Mouse (Mus musculus) midbrain, embryonic 15.5 days (tissue): ENCODE data around the gene Pde8b. TPM values are rescaled to one million over a fixed set of nuclear protein-coding genes. Genes with fewer than 3 reads are reported as not detected.
A peak's percentile ranks its signal among the peaks of the same experiment; 100 is the strongest.

Source experiments
- ATAC-seq: fragments of 200-750 bp; cut with Nextera tagmentation; replicated peaks from 2 replicates; pipeline ENCODE4 v1.8.0; 2017; ENCODE audit warnings: moderate TSS enrichment
- H3K27ac ChIP-seq: fragments of 300-500 bp; sonication (generic); 2 replicates; pipeline ENCODE4 v1.5.1; 2015; ENCODE audit warnings: mild to moderate bottlenecking, inconsistent platforms
- H3K27me3 ChIP-seq: fragments of 300-500 bp; sonication (generic); replicated peaks from 2 replicates; pipeline ENCODE4 v1.6.1; 2015; ENCODE audit warnings: inconsistent platforms
- H3K36me3 ChIP-seq: fragments of 300-500 bp; sonication (generic); replicated peaks from 2 replicates; pipeline ENCODE4 v1.6.1; 2015; ENCODE audit warnings: inconsistent platforms
- H3K4me1 ChIP-seq: fragments of 300-500 bp; sonication (generic); 2 replicates; pipeline ENCODE4 v1.6.1; 2015; ENCODE audit warnings: inconsistent platforms
- H3K4me2 ChIP-seq: fragments of 300-500 bp; sonication (generic); 2 replicates; pipeline ENCODE4 v1.6.1; 2015; ENCODE audit warnings: inconsistent platforms, mild to moderate bottlenecking, moderate library complexity
- H3K4me3 ChIP-seq: fragments of 300-500 bp; sonication (generic); 2 replicates; pipeline ENCODE4 v1.5.1; 2015; ENCODE audit warnings: mild to moderate bottlenecking, inconsistent platforms
- H3K9ac ChIP-seq: fragments of 300-500 bp; sonication (generic); 2 replicates; pipeline ENCODE4 v1.6.1; 2015; ENCODE audit warnings: mild to moderate bottlenecking, inconsistent platforms
- H3K9me3 ChIP-seq: fragments of 300-500 bp; sonication (generic); 2 replicates; pipeline ENCODE4 v1.6.1; 2016; ENCODE audit warnings: inconsistent platforms
- WGBS: fragments of 180-500 bp; shearing (Covaris S2); methylation state at CpG from one replicate; pipeline ENCODE4 v1.1.7; 2015; ENCODE audit warnings: mixed read lengths; 5-methylcytosine and 5-hydroxymethylcytosine counted together
- polyA plus RNA-seq: library from polyadenylated mRNA; unstranded; fragments of >200 nt; fragmentation: Nextera tagmentation; extraction: Ambion mirVana; gene quantifications from 2 replicates; pipeline ENCODE4 v1.2.1, GENCODE M21; 2015

The Pde8b gene
- polyA plus RNA-seq, 1 experiment from 2014 or later: 6.9 TPM

DNA sequence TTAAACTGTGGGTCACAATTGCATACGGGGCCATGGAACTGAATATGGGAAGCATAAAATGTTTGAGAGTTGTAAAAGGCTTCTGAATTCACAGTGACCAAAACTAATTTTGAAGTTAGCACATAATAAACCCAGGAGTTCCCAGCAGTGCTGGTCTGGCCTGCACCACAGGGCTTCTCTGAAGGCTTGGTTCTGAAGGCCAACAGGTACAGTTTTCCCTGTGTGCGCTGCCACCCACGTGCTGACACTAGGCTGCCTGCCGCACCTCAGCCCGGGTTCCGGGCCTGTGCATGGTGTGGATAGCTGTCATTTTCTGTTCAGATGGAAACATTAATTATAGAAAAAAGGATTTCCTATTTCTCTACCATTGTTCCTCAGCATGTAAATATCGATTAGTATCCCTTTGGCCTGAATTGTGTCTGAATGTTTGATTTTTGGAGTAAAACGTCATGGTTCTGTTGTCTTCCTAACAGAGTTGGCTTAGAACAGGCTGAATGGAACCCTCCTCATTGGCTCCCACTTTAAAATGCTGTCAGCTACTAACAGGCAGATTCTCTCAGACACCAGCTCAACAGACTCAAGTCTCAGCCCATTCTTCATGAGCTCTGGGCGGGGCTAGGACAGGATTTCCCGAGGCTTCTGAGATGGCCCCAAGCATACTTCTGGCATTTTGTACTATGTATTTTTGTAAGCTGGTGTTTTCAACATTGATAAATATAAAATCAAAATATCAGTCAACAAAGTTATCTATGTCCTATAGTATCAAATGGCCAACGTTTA lies 193.4 kb downstream of the Pde8b start:
- Histone ChIP-seq H3K9ac (no peak overlapping the region), H3K4me2 (no peak overlapping the region), H3K27ac (no peak overlapping the region), H3K36me3 (no peaks in the 10 kb centered on the region), H3K9me3 (no peaks in the 10 kb centered on the region), H3K27me3 (no peaks in the 10 kb centered on the region), H3K4me3 (no peak overlapping the region), H3K4me1 (no peaks in the 10 kb centered on the region)
- WGBS: 86% methylated on average over 11 of the region's 11 CpGs
- no peak for ATAC-seq

DNA sequence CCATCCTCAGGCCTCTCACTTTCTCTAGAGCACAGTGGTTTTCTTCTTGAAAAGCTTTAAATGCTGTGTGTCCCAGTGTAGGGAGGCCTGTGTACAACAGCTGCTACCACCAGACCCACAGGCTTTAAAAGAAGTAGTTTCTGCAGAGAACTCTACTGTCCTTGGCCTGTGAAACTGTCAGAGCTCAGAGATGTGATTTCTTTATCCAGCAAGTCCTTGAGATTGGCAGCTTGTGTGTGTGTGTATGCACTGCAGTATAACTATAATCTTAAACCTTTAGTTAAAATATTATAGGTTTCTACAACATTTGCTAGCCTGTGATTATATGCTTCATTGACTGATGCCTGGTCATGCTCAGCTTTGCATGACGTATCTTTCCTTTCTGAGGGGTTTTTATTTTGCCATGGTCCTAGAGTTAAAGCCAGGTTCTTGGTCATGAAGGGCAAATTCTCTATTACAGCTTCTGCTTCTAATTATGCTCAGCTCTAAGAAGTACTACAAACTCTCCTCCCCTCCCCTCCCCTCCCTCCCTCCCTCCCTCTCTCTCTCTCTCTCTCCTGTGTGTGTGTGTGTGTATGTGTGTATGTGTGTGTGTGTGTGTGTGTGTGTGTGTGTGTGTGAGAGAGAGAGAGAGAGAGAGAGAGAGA lies 194.3 kb downstream of the Pde8b start:
- Histone ChIP-seq H3K27ac (no peak overlapping the region), H3K4me2 (no peak overlapping the region), H3K9me3 (no peaks in the 10 kb centered on the region), H3K4me1 (no peaks in the 10 kb centered on the region), H3K27me3 (no peaks in the 10 kb centered on the region), H3K4me3 (no peak overlapping the region), H3K36me3 (no peaks in the 10 kb centered on the region), H3K9ac (no peak overlapping the region)
- 60% methylated on average over 1 of the region's 1 CpGs for WGBS
- ATAC-seq: no peak

DNA sequence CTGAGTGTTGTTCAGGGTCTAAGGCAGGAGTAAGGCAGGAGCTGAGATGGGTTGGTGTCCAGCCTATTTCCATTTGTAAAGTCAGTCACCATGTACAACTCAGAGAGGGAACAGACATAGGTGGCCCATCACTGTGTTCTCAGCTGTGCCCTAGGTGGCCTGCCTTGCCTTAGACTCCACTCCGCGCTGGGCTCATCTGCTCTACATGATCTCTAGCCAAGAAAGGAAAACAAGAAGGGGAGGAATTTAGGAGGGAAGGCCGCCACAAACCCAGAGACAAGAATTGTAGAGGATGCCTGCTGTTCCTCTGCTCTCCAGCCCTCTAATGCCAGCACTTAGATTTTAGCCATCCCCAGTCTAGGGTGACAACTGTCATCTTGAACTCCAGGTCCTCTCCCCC lies 197.7 kb downstream of the Pde8b start:
- no peaks in the 10 kb centered on the region for H3K36me3 ChIP-seq
- ATAC-seq: no peak
- H3K27me3 ChIP-seq: no peaks in the 10 kb centered on the region
- no peak overlapping the region for H3K4me3 ChIP-seq
- H3K27ac ChIP-seq: no peak overlapping the region
- no peaks in the 10 kb centered on the region for H3K9me3 ChIP-seq
- WGBS: 88% methylated on average over 3 of the region's 3 CpGs
- H3K4me1 ChIP-seq: no peaks in the 10 kb centered on the region
- H3K4me2 ChIP-seq: no peak overlapping the region
- no peak overlapping the region for H3K9ac ChIP-seq

DNA sequence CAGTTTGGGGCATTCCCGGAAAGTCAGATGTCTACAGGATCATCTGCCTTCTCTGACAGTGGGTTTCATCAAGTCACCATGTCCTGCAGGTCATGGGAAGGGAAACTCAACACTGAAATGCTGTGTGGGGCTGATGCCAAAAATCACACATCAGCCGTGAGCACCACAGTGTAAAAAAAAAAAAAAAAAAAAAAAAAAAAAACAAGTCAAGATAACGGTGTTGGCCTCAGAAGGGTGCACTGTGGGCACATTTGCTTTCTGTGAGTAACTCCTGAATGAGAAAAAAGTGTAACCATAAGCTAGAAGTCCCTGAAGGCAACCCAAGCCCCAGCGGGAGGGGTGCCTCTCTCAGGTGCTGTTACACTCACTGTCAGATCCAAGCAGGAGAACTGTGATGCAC lies 199.7 kb downstream of the Pde8b start:
- Histone ChIP-seq H3K4me1 (no peaks in the 10 kb centered on the region), H3K36me3 (no peaks in the 10 kb centered on the region), H3K9ac (no peak overlapping the region), H3K27ac (no peak overlapping the region), H3K9me3 (no peaks in the 10 kb centered on the region), H3K27me3 (no peaks in the 10 kb centered on the region), H3K4me2 (no peak overlapping the region), H3K4me3 (no peak overlapping the region)
- no peak for ATAC-seq
- 90% methylated on average over 4 of the region's 4 CpGs for WGBS

DNA sequence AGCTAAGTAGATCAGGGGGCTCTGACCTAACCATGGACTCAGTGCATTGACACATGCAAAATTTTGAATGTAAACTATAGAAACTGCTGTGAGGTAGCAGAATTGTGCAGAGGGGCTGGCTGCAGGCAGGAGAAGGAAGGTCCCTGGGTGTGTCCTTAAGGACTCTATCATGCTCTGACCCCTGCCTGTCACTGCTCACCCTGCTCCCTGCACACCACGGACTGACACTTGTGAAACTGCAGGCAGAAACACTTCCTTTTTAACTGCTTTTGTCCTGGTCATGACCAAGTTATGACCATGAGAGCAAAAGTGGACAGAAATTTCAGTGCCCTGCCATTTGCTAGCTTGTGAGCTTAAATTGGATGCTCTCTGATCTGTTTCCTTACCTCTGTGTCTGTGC lies 206.0 kb downstream of the Pde8b start:
- Histone ChIP-seq H3K4me1 (no peaks in the 10 kb centered on the region), H3K9me3 (no peaks in the 10 kb centered on the region), H3K9ac (no peak overlapping the region), H3K27me3 (no peaks in the 10 kb centered on the region), H3K27ac (no peak overlapping the region), H3K4me3 (no peak overlapping the region), H3K36me3 (no peaks in the 10 kb centered on the region), H3K4me2 (no peak overlapping the region)
- WGBS: 65% methylated on average over 1 of the region's 1 CpGs
- ATAC-seq: no peak

DNA sequence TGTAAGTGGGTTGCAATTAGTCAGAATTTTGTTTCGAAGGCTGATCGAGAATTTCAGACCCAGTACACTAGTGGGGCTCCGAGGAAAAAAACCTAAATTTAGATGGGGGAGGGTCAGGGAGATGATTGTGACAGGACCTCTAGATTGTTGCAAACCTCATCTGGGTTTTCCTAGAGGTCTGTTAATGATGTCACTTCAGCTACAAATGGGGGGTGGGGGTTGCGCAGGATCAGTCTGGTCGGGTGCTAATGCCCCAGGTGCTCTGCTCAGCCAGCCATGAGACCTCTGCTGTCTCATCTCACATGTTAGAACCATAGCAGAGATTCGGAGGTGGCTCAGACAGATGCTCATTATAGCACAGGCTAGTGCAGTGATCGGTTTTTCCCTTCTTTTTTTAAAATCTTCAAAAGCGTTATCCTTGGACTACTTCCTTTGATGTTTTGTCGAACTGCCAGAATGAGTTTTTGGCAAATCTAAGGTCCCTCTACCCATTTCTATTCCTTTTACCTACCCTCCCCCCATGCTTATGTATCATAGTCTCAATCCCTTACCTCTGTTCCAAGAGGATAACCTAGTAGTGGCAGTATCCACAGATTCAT lies 209.9 kb downstream of the Pde8b start:
- ATAC-seq: no peak
- Histone ChIP-seq H3K4me3 (no peak overlapping the region), H3K27ac (no peak overlapping the region), H3K9me3 (no peaks in the 10 kb centered on the region), H3K4me1 (no peaks in the 10 kb centered on the region), H3K4me2 (no peak overlapping the region), H3K9ac (no peak overlapping the region), H3K27me3 (no peaks in the 10 kb centered on the region), H3K36me3 (no peaks in the 10 kb centered on the region)
- WGBS: 75% methylated on average over 9 of the region's 9 CpGs

DNA sequence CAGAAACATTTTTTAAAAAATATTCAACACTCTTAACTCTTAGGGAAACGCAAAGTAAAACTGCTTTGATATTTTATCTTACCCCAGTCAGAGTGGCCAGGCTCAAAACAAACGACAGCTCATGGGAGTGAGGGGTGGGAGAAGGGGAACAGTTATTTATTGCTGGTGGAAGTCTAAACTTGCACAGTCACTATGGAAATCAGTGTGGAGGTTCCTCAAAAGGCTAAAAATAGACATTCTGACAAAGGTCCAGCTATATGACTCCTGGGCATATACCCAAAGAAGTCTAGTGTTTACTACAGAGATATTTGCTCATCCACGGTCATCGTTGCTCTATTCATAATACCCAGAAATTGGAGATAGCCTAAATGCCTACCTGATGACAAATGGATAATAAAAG lies 211.9 kb downstream of the Pde8b start:
- no peak for ATAC-seq
- WGBS: 91% methylated on average over 4 of the region's 4 CpGs
- no peaks in the 10 kb centered on the region for H3K27me3 ChIP-seq
- H3K9me3 ChIP-seq: no peaks in the 10 kb centered on the region
- H3K36me3 ChIP-seq: no peaks in the 10 kb centered on the region
- H3K9ac ChIP-seq: no peak overlapping the region
- H3K4me3 ChIP-seq: no peak overlapping the region
- no peak overlapping the region for H3K27ac ChIP-seq
- H3K4me2 ChIP-seq: no peak overlapping the region
- no peaks in the 10 kb centered on the region for H3K4me1 ChIP-seq

DNA sequence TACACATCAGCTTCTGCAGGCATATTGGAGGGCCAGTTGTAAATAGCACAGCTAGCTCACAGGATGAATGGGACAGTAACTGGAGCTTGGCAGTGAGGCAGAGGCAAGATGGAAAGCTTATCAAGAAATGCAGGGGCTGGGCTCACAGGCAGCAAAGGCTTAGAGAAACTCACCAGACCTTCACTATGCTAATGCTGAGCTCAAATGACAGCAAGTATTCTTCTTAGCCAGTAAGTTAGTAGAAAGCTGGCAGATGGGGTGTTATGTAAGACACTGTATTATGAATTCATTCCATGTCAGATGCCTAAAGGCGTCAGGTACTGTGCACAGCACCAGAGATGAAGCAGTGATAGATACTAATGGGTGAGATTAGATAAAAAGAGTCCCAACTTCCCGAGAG lies 215.4 kb downstream of the Pde8b start:
- WGBS: 86% methylated on average over 2 of the region's 2 CpGs
- no peak overlapping the region for H3K9ac ChIP-seq
- H3K4me2 ChIP-seq: no peak overlapping the region
- H3K27ac ChIP-seq: no peak overlapping the region
- H3K9me3 ChIP-seq: no peaks in the 10 kb centered on the region
- no peaks in the 10 kb centered on the region for H3K36me3 ChIP-seq
- H3K4me1 ChIP-seq: peaks cover 5% of the 10 kb centered on the region; the same call in 1 of the 2 replicates
- no peaks in the 10 kb centered on the region for H3K27me3 ChIP-seq
- H3K4me3 ChIP-seq: no peak overlapping the region
- no peak for ATAC-seq

GRCm38 (mm10) chr13:95034094-95034493 lies 216.0 kb downstream of the Pde8b start:
- no peak for ATAC-seq
- Histone ChIP-seq H3K4me3 (no peak overlapping the region), H3K36me3 (no peaks in the 10 kb centered on the region), H3K27me3 (no peaks in the 10 kb centered on the region), H3K9me3 (no peaks in the 10 kb centered on the region), H3K9ac (no peak overlapping the region), H3K27ac (no peak overlapping the region), H3K4me2 (no peak overlapping the region), H3K4me1 (peaks cover 5% of the 10 kb centered on the region; the same call in 1 of the 2 replicates)
- WGBS: 94% methylated on average over 9 of the region's 9 CpGs

- Histone ChIP-seq H3K4me3 (no peak overlapping the region), H3K4me1 (peaks cover 5% of the 10 kb centered on the region; the same call in 1 of the 2 replicates), H3K27ac (no peak overlapping the region), H3K4me2 (no peak overlapping the region), H3K9me3 (no peaks in the 10 kb centered on the region), H3K9ac (no peak overlapping the region), H3K36me3 (no peaks in the 10 kb centered on the region), H3K27me3 (no peaks in the 10 kb centered on the region)
- no peak for ATAC-seq
- WGBS: 74% methylated on average over 6 of the region's 6 CpGs
Measured at GRCm38 (mm10) chr13:95032973-95033372, 217.2 kb downstream of the Pde8b start.

- peaks cover 5% of the 10 kb centered on the region; the same call in 1 of the 2 replicates for H3K4me1 ChIP-seq
- H3K9ac ChIP-seq: no peak overlapping the region
- H3K36me3 ChIP-seq: no peaks in the 10 kb centered on the region
- H3K4me2 ChIP-seq: no peak overlapping the region
- H3K27me3 ChIP-seq: no peaks in the 10 kb centered on the region
- ATAC-seq: peak; percentile 65
- whole genome bisulfite sequencing: 64% methylated on average over 17 of the region's 17 CpGs
- no peak overlapping the region for H3K4me3 ChIP-seq
- H3K9me3 ChIP-seq: no peaks in the 10 kb centered on the region
- H3K27ac ChIP-seq: 0 out of 2 replicates have a peak overlapping the region, but pooled peaks have one; percentile 47
Measured at GRCm38 (mm10) chr13:95032127-95032831, 217.9 kb downstream of the Pde8b start.

DNA sequence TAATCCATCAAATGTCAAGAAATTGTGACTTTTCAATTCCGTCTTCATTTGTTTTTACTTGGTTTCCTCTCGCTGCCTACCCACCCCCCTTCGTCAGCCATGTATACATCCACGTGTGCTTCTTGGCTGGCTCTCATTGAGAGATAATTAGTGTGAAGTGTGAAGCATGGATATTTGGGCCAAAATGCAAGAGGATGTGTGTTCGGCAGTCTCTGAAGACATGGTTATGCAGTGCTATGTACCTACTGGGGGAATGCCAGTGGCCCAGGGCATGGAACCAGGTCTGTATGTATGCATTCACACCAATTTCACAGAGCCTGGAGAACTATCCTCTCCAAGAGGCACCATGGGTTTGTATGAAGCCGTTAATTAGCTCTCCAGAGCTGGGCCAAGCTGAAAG lies 219.3 kb downstream of the Pde8b start:
- no peak for ATAC-seq
- H3K27me3 ChIP-seq: no peaks in the 10 kb centered on the region

More for the DNA sequence above, 219.3 kb downstream of the Pde8b start:
- no peaks in the 10 kb centered on the region for H3K9me3 ChIP-seq
- H3K4me1 ChIP-seq: peaks cover 5% of the 10 kb centered on the region; the same call in 1 of the 2 replicates
- WGBS: 89% methylated on average over 6 of the region's 6 CpGs
- no peak overlapping the region for H3K9ac ChIP-seq
- no peak overlapping the region for H3K4me3 ChIP-seq
- H3K4me2 ChIP-seq: no peak overlapping the region
- no peak overlapping the region for H3K27ac ChIP-seq
- no peaks in the 10 kb centered on the region for H3K36me3 ChIP-seq
